Mouse (Mus musculus): ENCODE measurements at regions not wholly inside any gene's neighbourhood (a gene's known extent, or its start where the extent isn't known, plus 50 kb on each side); places are given as distances from the start of the nearest gene placed in this dataset.

DNA sequence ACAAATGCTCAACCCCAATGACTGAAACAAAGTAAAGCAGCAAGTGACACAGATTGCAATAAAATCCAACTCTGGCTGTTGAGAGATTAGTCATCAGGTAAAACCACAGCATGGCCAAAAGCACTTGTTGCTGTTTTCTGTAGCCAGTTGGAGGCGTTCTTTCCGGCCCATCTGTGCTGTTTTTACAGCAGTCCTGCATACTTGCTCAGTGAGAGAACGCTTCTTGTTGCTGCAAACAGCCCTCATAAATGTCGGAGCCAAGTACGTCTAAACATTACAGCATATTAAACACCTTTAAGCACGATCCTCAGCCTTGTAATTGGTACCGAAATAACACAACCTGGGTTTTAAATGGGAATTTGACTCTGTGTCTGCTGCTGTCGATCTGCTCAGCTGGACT, 65.6 kb upstream of the Hs3st3a1 start:
- no peak for DNase-seq (ENCODE audit: low spot score)

DNA sequence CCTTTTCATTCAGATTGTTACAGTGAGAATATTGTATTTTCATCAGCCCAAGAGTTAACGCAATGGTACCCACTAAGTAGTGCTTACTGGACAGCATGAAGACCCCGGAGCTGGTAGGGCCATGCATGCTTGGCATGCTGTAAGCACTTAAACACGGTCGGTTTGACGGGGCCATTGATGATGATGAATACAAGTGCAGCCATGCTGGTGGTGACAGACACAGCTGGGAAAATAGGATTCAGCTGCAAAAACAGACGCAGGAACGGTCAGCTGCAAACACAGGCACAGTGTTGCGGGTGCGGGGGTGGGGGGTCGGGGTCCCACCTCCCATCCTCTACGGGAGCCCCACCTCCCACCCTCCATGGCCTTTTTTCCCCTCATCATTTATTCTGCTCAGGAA, 99.7 kb upstream of the Hs3st3a1 start:
- DNase-seq (ENCODE audit: low spot score) = no peak

DNA sequence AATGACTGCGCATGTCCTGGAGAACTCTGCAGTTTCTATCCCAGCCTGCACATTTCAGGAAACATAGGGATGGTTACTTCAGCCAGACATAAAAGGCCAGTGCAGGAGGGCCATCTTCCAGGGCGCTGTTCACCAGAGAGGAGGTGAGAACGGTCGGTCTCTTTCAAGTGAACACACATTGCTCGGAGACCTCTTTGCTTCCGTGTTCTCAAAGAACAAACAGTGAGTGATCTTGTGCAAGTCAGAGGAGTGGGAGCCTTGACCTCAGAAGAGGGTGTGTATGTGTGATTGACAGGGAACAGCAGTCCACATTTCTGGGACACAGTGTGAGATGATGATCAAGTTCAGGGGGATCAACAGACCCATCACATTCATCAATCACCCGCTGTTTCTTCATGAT, 102.7 kb upstream of the Hs3st3a1 start:
- no peak for DNase-seq (ENCODE audit: low spot score)

DNA sequence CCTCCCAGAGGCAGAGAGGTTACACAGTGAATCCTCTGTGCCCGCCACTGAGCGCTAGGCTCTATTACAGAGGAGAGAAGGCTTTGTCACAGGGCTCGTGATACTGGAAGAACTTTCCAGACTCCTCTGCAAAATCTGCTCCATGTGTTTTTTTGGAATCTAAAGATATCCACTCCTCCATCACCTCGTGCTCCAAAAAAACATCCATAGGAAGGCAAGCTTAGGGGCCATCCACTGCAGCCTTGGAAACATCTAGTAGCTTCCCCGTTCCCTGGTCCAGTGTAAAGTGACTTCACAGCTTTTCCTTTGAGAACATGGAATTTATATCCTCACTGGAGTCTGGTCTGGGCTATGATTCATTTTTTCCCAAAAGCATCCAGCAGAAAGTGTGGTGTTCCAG, 103.3 kb upstream of the Hs3st3a1 start:
- no peak for DNase-seq (ENCODE audit: low spot score)

DNA sequence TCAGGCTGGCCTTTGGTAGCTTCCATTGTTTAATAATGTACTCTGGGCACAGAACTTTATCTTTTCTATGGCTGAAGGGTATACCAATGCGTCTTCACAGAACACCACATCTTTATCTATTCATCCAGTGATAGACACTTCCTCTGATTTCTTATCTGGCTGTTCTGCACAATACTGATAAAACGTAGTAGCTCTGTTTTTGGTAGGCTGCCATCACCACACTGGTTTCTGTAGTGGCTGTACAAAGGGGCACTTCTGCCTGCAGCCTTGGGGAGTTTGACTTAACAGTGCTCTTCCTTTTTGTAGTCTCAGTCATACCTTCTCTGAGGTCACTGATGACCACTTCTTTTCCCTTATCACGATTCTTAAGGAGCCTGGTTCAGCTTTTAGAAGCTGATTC, 106.0 kb upstream of the Hs3st3a1 start:
- no peak for DNase-seq (ENCODE audit: low spot score)

DNA sequence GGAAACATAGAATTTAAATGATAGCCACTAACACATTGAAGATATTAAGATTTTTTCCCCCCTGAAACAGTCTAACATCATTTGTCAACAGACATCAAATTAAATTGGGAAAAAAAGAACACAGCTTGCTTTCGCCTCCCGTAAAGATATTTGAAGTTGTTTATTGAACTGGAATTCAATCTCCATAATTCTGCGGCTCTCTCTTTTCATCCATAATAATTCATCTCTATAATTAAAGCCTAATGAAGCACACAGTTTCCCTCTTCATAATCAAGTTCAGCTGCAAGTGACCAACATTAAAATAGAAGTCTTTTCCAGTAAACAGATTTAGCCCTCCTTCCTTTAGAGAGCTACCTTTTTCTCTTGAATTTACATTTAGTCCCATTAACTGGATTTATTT, 107.4 kb upstream of the Hs3st3a1 start:
- no peak for DNase-seq (ENCODE audit: low spot score)

DNA sequence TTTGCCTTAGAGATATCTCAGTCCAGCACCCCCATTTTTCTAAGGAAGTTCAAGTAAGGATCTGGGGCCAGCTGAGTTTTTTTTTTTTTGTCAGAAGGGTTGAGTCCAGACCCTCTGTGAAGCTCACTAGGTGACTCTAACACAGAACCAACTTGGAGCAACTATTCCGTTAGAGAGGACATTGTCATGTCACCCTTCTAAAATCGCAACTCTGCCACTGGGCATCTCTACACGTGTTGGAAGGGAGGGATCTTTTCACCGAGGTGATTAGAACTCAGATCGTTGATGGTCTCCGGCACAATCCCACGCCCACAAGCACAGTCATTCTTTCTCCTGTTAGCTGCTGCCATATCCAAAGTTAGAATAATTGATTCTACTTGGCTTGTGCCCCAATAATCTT, 108.5 kb upstream of the Hs3st3a1 start:
- DNase-seq (ENCODE audit: low spot score) = no peak

DNA sequence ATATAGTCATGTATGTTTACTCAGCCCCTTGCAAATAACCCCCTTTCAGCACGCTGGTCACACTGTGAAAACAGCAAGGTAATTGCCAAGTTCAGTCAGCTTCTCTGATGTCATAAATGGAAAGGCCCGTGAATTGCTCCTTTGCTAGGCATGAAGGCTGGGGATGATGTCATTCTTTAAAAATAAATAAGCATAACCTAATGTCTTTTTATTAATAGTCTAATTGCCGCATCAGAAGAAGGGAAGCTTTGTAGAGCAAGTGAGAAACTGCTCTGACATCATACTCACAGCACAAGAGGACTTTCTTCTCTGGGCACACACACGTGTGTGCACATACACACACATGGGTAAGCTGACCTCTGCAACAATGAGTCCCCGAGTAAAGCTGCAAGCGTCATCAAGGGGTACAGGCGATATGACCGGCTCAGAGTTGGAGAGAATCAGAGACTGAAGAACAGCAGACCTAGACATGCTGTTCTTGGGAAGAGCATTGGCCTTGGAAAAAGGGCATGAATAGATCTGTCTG, 113.2 kb upstream of the Hs3st3a1 start:
- no peak for DNase-seq (ENCODE audit: low spot score)

DNA sequence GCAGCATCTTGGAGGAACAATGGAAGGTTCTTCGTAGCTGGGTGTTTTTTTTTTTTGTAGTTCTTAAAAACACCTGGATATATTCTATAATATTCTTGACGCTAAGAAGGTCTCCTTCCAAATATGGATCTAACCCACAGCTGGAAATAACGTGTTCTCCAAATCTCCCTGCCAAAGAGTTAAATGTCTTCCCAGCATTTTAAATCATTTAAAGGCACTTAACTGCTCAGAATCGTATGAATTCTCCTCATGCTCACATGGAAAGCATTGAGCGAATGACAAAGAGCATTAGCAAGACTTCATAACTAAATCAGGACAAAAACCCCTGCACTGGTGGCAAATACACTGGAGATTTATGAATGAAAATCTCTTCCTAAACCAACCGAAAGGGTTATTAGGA, 117.7 kb upstream of the Hs3st3a1 start:
- DNase-seq (ENCODE audit: low spot score) = no peak

DNA sequence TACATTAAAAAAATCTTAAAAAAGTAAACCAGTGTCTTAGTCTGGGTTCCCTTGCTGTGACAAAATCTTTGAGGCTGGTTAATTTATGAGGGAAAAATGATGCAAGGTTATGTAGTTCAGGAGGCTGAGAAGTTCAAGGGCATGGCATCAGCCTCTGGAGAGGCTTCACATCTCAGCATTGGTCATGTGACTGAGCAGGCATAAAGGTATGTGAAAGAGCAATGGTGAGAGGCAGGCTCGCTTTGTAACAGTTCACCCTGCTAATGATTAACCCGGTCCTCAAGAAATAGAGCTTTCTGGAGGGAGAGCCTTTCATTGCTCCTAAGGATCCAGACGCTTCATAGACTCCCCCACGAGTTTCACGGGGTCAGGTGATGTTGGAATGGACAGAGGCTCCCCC, 120.1 kb upstream of the Hs3st3a1 start:
- DNase-seq (ENCODE audit: low spot score) = peak; percentile 30

DNA sequence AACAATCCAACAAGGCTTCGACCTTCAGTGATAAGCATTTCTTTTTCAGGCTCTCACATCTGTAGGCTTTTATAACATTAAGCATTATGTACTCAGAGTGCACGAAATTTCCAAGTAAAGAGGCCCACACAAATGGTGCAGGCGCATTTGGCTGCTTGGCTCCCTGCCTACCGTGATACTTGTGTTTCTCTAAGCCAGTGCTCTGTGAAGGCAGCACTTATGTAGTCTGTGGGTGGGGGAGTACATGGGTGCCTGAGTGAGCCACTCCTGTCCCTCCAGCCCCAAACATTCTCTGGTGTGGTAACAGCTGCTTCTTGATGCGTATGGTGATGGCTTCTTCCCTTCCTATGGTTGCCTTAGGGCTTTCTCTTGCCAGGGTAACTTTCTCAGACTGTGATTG, 121.9 kb upstream of the Hs3st3a1 start:
- no peak for DNase-seq (ENCODE audit: low spot score)

DNA sequence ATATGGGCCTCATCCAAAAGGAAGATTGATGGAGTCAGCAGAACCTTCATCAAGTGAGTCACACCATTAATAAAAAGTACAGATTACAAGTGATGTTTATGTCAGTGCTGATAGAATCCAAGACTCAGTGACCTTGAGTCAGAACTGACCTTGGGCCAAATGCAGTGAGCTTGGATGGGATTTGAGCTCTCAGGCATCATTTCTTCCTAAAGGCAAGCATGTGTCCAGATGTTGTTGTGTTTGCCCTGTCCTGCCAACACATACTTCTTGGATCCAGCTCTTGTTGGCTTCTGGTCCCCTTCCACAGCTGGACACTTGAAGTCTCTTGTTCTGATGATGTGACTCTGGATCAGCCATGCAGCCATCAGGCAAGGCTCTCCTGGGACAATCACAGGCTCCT, 125.3 kb upstream of the Hs3st3a1 start:
- DNase-seq (ENCODE audit: low spot score) = no peak

DNA sequence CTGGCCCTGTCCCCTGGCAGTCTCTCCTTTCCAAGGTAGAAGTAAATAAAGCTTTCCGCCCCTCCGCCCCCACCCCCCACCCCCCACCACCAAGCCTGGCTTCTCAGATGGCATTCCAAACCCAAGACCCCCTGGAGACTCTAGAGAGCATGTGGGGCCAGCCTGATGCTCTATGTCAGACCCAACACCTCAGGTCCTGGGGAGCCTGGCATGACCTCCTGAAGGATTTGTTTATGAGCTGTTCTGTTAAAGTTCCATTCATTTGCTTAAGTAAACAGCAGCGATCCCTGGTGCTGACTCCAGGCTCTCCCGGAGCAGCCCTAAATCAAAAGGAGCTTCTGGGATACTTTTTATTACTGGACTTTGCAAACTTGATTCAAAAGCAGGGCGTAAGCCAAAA, 137.3 kb upstream of the Hs3st3a1 start:
- no peak for DNase-seq (ENCODE audit: low spot score)

DNA sequence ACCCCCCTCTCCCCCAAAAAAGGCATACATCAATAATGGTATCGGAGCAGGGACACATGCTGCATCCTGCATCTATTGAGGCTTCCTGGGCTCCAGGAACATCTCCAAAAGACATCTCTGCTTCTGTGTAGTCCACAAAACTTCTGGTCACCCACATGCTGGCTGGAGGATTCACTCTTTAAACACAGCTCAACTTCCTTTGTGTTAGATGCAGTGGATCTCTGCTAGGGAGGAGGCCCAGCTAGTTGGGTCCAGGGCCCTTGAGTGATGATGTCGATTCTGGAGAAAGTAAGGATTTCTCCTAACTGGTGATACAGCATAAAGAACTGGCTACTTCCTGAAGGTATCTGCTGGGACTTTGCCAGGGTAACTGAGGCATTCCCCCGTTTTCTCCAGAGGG, 146.9 kb upstream of the Hs3st3a1 start:
- DNase-seq (ENCODE audit: low spot score) = no peak

DNA sequence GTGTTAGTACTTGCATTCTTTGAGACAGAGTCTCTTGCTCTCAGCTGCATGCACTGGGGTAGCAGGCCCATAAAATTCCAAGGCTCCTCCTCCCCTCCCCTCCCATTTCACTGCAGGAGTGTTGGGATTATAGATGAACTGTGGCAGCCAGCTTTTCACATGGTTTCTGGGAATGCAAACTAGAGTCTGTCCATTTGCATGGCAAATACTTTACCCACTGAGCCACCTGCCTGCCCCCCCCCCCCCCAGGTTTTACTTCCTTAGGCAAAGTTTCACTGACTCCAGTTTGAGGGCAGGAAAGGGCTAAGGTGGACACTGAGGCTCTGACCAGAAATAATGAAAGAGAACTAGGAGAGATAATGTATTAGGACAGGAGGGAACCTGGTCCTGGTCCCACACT, 147.6 kb upstream of the Hs3st3a1 start:
- DNase-seq (ENCODE audit: low spot score) = no peak

DNA sequence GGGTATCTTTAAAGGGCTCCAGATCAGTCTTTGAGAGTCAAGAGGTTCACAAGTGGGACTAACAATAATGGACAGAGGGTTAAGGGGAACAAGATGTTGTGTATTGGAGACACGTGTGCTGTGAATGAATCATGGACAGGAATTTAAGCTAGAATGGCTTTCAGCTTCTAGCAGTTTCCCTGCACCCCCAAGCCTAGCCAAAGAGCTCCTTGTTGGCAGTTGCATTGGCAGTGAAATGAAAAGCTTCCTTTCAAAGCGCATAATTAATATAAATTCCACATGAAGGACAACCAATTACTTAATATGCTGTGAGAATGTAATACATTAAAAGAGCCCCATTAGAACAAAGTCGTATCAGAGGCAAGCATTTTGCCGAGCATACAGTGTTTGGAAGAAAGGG, 153.4 kb upstream of the Hs3st3a1 start:
- no peak for DNase-seq (ENCODE audit: low spot score)

DNA sequence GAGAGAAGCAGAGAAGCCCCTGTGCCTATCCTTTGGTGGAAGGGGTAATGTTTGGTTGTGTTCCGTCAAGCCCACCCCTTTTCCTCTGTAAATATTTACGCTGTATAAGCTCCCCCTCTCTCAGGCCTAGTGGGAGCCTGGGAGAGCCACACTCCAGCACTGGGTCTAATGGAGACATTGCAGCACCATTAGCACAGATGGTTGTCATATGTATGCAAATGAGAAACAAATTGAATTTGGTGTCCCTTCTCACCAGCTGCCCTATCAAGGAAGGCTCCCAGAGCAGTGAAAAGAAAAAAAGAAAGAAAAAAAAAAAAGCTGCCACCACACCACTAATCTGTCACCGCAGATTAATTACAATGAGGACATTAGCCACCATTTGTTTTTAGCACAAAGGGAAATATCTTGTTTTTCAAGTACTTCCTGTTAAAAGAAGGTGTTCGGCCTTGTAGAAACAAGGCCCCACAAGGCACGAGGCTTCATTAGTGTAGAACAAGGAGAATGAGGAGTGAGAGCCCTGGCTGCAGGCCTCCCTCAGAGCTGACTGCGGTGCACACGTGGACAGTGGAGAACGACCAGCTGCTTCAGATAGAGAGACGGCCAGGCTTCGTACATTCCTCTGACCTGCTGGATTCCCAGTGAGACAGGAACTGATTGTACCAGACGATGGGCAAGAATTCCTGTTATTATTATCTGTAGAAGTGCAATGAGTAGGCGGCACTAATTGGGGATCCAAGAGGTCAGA, 156.7 kb upstream of the Hs3st3a1 start:
- peak; percentile 17 for DNase-seq (ENCODE audit: low spot score)

DNA sequence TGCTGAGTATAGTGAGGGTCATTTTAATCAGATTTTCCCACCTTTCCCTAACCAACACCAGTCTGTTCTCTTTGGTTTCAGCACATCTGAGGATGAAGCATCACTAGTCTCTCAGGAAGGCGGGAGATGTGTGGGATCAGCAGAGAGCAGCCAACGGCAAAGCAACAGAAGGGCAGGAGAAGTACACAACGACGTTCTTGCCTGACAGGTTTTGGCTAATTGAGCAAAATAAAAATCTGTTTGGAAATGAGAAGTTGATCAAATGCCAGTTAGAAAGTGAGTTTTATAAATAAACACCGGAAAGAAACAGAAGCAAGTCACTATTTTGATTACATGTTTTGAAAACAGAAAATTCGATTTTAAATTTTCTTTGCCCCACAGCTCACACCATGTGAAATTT, 161.4 kb upstream of the Hs3st3a1 start:
- DNase-seq (ENCODE audit: low spot score) = no peak

DNA sequence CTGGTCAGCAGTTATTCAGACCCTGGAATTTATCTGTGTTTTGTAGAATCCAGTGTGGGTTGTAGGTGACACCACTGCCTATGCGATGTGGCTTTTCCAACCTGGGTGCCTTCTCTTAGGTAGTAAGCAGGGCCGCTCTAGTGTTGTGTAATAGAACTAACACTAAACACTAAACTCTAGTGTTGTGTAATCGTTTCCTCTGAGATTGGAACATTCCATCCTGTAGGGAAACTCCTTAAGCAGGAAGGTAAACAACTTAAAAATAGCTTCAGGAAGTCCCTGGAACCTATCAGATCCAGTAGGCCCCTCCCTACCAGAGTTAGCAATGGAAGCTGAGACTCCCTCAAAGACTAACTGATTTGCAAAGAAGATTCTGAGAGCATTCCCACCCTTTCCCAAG, 161.9 kb upstream of the Hs3st3a1 start:
- DNase-seq (ENCODE audit: low spot score) = no peak

DNA sequence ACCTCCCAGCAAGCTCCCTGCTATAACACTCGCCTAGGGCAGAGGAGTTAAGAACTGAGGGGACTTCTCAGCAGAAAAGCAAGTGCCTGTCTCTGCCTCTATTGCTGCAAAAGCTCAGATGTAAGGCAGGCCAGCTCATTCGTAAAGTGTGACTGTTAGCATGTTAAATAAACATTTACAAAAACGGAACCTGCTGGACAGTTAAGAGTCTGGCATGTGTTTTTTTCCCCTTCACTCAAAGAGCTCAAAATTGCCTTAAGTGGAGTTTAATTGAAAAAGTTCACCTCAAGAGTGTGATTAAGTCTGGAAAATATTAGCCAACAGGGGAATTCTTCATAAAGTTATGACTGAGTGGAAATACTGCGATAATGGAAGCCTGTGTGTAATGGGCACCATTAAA, 167.0 kb upstream of the Hs3st3a1 start:
- DNase-seq (ENCODE audit: low spot score) = no peak

DNA sequence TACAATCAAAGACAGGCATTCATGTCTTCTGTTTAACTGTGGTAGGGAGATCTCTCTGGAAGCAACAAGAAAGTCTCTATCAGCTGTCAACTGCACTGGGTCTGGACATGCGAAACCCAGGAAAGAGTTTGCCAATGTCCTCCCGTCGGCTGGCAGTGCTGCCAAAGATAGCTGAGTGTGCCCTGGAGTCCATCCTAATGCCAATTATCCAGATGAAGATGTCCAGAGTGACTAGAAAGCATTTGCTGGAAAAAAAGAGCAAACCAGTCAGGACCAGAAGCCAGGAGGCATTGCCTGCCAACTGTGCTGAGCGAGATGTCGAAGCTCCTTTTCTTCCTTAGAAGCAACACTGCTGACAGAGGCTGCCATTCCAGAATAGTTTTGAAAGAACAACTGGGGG, 167.6 kb upstream of the Hs3st3a1 start:
- DNase-seq (ENCODE audit: low spot score) = no peak

DNA sequence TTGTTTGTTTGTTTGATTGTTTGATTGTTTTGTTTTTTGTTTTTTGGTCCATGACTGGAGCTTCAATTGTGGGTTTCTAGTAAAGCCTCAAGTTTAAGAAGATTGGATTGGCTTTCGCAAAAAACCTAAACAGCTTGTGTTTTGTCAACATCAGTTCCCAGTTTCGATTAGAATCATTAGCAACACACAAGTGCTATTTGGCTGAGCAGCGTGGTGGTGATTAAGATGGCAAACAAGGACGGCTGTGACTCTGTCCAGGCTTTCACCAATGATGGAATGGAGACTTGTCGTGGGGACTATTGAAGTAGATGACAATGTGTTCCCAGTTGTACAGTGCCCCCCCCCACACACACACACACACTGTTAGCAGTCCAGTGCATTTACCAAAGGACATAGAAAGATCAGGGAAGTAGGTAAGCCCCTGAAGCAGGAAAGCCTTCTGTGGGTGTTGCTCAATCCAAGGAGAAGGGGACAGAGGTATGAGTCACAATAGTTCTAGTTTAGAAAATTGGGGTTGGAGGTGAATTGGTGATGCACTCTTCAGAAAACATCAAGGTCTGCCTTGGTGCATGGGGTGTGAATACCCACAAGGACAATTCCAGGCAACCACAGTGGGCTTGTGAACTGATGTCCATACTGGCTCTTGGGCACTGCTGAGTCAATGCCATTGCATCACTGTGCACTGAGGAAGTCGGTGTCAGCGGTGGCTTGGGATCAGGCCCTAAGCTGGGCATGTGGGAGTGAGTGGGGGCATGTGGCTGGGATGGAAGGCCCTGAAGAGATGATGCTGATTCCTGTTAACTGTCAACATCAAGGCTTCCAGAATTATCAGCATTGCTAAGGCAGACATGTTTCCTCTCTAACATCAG, 174.5 kb upstream of the Cox10 start:
- no peak for DNase-seq (ENCODE audit: low spot score)

DNA sequence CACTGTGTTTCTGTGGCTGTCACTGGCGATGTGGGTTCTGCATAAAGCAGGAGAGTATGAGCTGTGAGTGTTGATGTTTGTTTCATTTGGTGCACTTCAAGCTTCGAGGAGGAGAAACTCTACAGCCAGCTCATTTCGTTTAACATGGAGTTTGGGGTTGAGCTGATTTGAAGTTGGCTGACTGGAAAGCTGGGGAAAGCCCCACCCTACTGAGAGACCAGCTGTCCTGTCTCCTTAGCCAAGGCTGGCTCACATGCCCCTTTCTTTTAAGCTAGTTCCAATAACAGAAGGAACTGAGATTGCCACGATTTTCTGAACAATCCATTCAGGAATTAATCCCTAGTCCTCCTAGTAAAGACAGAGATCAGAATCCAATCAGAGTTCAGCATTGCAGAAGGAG, 157.6 kb upstream of the Cox10 start:
- DNase-seq (ENCODE audit: low spot score) = no peak

Data from yolk sac, embryonic 10.5 days (tissue).